Mouse (Mus musculus): ENCODE measurements at regions not wholly inside any gene's neighbourhood (a gene's known extent, or its start where the extent isn't known, plus 50 kb on each side); places are given as distances from the start of the nearest gene placed in this dataset.

DNA sequence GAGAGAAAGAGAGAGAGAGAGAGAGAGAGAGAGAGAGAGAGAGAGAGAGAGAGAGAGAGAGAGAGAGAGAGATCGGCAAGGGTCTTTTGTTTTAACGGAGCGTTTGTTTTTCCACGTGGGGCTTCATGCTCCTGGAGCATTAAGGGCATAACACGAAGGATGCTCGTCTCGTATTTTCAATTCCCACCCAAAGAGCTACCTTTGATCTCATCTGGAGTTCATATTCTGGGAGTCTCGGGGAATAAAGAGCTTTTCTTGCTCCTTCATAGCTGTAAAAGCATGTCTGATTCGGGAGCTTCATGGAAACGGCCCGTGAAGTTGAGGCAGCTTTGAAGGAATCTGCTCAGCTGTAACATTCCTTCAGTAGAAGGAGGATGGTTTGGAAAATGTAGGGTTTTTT, 174.5 kb upstream of the Mocs2 start:
- TF ChIP-seq CTCF (IDR thresholded peaks at IDR 0.05; ENCODE audit: low read depth): no peak
- no peak for TF ChIP-seq EP300 (IDR thresholded peaks at IDR 0.05; ENCODE audit: low read depth)
